Mouse (Mus musculus) kidney, embryonic 15.5 days (tissue): ENCODE data around the gene S100b. TPM values are rescaled to one million over a fixed set of nuclear protein-coding genes. Genes with fewer than 3 reads are reported as not detected.

ENCODE experiments used
- ATAC-seq: fragments of 200-750 bp; cut with Nextera tagmentation; replicated peaks from 2 replicates; pipeline ENCODE4 v1.8.0; 2017; ENCODE audit warnings: moderate TSS enrichment; ENCODE audit not compliant: low FRiP score
- H3K27ac ChIP-seq: fragments of 300-500 bp; sonication (generic); 2 replicates; pipeline ENCODE4 v1.5.1; 2015; ENCODE audit warnings: mild to moderate bottlenecking, inconsistent platforms
- H3K27me3 ChIP-seq: fragments of 300-500 bp; sonication (generic); 2 replicates; pipeline ENCODE4 v1.6.1; 2015; ENCODE audit warnings: inconsistent platforms
- H3K36me3 ChIP-seq: fragments of 300-500 bp; sonication (generic); 2 replicates; pipeline ENCODE4 v1.6.1; 2015; ENCODE audit warnings: inconsistent platforms
- H3K4me1 ChIP-seq: fragments of 300-500 bp; sonication (generic); 2 replicates; pipeline ENCODE4 v1.6.1; 2015; ENCODE audit warnings: inconsistent platforms
- H3K4me2 ChIP-seq: fragments of 300-500 bp; sonication (generic); 2 replicates; pipeline ENCODE4 v1.6.1; 2015; ENCODE audit warnings: moderate library complexity, mild to moderate bottlenecking, inconsistent platforms
- H3K4me3 ChIP-seq: fragments of 300-500 bp; sonication (generic); replicated peaks from 2 replicates; pipeline ENCODE4 v1.5.1; 2015; ENCODE audit warnings: mild to moderate bottlenecking, inconsistent platforms
- H3K9ac ChIP-seq: fragments of 300-500 bp; sonication (generic); 2 replicates; pipeline ENCODE4 v1.6.1; 2015; ENCODE audit warnings: mild to moderate bottlenecking, inconsistent platforms
- H3K9me3 ChIP-seq: fragments of 300-500 bp; sonication (generic); replicated peaks from 2 replicates; pipeline ENCODE4 v1.6.1; 2016; ENCODE audit warnings: inconsistent platforms
- WGBS: fragments of 180-500 bp; shearing (Covaris S2); methylation state at CpG from one replicate; pipeline ENCODE4 v1.1.7; 2015; ENCODE audit warnings: mixed read lengths; 5-methylcytosine and 5-hydroxymethylcytosine counted together
- polyA plus RNA-seq: library from polyadenylated mRNA; unstranded; fragments of >200 nt; fragmentation: Nextera tagmentation; extraction: Ambion mirVana; gene quantifications from 2 replicates; pipeline ENCODE4 v1.2.1, GENCODE M21; 2015

Gene S100b
- polyA plus RNA-seq, result 0.50 and 0.84 TPM in 2 replicates

- Histone ChIP-seq H3K9ac (no peak within 1 kb of the TSS), H3K4me2 (no peak within 1 kb of the TSS), H3K4me1 (no peaks in the 10 kb centered on the region), H3K9me3 (no peaks in the 10 kb centered on the region), H3K27me3 (no peaks in the 10 kb centered on the region), H3K36me3 (no peaks in the 10 kb centered on the region), H3K4me3 (no peak within 1 kb of the TSS), H3K27ac (no peak within 1 kb of the TSS)
- ATAC-seq, result no peak
- 53% methylated on average over 4 of the region's 4 CpGs for WGBS
Measured at GRCm38 (mm10) chr10:76253536-76253935, at the start of gene S100b. Gene S100b (plus strand): TSS chr10:76253853.

- Histone ChIP-seq H3K9ac (no peak overlapping the region), H3K4me2 (no peak overlapping the region), H3K27ac (no peak overlapping the region), H3K36me3 (peaks cover 53% of the 10 kb centered on the region), H3K4me1 (0 out of 2 replicates have a peak, but pooled peaks cover 4% of the 10 kb centered on the region), H3K27me3 (no peaks in the 10 kb centered on the region), H3K4me3 (no peak overlapping the region), H3K9me3 (no peaks in the 10 kb centered on the region)
- ATAC-seq, result no peak
- 89% methylated on average over 13 of the region's 13 CpGs for WGBS
Measured at GRCm38 (mm10) chr10:76207262-76207796, 46.3 kb upstream of the S100b start.

- Histone ChIP-seq H3K36me3 (peaks cover 72% of the 10 kb centered on the region), H3K9me3 (peaks cover 1% of the 10 kb centered on the region; the same call in 1 of the 2 replicates), H3K27me3 (no peaks in the 10 kb centered on the region), H3K27ac (no peak overlapping the region), H3K4me2 (no peak overlapping the region), H3K4me1 (no peaks in the 10 kb centered on the region), H3K9ac (no peak overlapping the region), H3K4me3 (no peak overlapping the region)
- 92% methylated on average over 8 of the region's 8 CpGs for WGBS
- no peak for ATAC-seq
Measured at GRCm38 (mm10) chr10:76209241-76209640, 44.4 kb upstream of the S100b start.

GRCm38 (mm10) chr10:76210806-76211205, 42.8 kb upstream of the S100b start:
- no peak overlapping the region for H3K9ac ChIP-seq
- no peak overlapping the region for H3K4me3 ChIP-seq
- H3K4me1 ChIP-seq, result no peaks in the 10 kb centered on the region
- H3K27me3 ChIP-seq, result no peaks in the 10 kb centered on the region
- no peak overlapping the region for H3K27ac ChIP-seq
- H3K36me3 ChIP-seq, result peaks cover 88% of the 10 kb centered on the region
- H3K4me2 ChIP-seq, result no peak overlapping the region
- WGBS, result 96% methylated on average over 7 of the region's 7 CpGs
- ATAC-seq, result no peak
- H3K9me3 ChIP-seq, result peaks cover 10% of the 10 kb centered on the region

- peaks cover 93% of the 10 kb centered on the region for H3K36me3 ChIP-seq
- 93% methylated on average over 6 of the region's 6 CpGs for WGBS
- H3K27ac ChIP-seq, result no peak overlapping the region
- no peak for ATAC-seq
- H3K9me3 ChIP-seq, result peaks cover 10% of the 10 kb centered on the region
- H3K9ac ChIP-seq, result no peak overlapping the region
- no peaks in the 10 kb centered on the region for H3K4me1 ChIP-seq
- H3K4me2 ChIP-seq, result no peak overlapping the region
- H3K27me3 ChIP-seq, result no peaks in the 10 kb centered on the region
- H3K4me3 ChIP-seq, result no peak overlapping the region
Measured at GRCm38 (mm10) chr10:76212121-76212520, 41.5 kb upstream of the S100b start.

GRCm38 (mm10) chr10:76214161-76214560, 39.5 kb upstream of the S100b start:
- H3K4me3 ChIP-seq, result no peak overlapping the region
- H3K27me3 ChIP-seq, result no peaks in the 10 kb centered on the region
- no peaks in the 10 kb centered on the region for H3K4me1 ChIP-seq
- peaks cover 10% of the 10 kb centered on the region for H3K9me3 ChIP-seq
- no peak overlapping the region for H3K27ac ChIP-seq
- H3K9ac ChIP-seq, result no peak overlapping the region
- ATAC-seq, result no peak
- WGBS, result 96% methylated on average over 4 of the region's 4 CpGs
- H3K36me3 ChIP-seq, result peaks cover 89% of the 10 kb centered on the region
- no peak overlapping the region for H3K4me2 ChIP-seq

GRCm38 (mm10) chr10:76217056-76217455, 36.6 kb upstream of the S100b start:
- Histone ChIP-seq H3K4me2 (no peak overlapping the region), H3K9ac (no peak overlapping the region), H3K36me3 (peaks cover 91% of the 10 kb centered on the region), H3K4me3 (no peak overlapping the region), H3K27me3 (no peaks in the 10 kb centered on the region), H3K4me1 (no peaks in the 10 kb centered on the region), H3K27ac (no peak overlapping the region), H3K9me3 (peaks cover 10% of the 10 kb centered on the region)
- ATAC-seq, result no peak
- WGBS, result 96% methylated on average over 17 of the region's 17 CpGs

- no peaks in the 10 kb centered on the region for H3K4me1 ChIP-seq
- H3K9me3 ChIP-seq, result peaks cover 10% of the 10 kb centered on the region
- H3K36me3 ChIP-seq, result peaks cover 90% of the 10 kb centered on the region
- no peak overlapping the region for H3K4me3 ChIP-seq
- ATAC-seq, result no peak
- 82% methylated on average over 9 of the region's 9 CpGs for WGBS
- H3K4me2 ChIP-seq, result no peak overlapping the region
- no peak overlapping the region for H3K9ac ChIP-seq
- H3K27me3 ChIP-seq, result no peaks in the 10 kb centered on the region
- no peak overlapping the region for H3K27ac ChIP-seq
Measured at GRCm38 (mm10) chr10:76218240-76218639, 35.4 kb upstream of the S100b start.

GRCm38 (mm10) chr10:76225944-76226343, 27.7 kb upstream of the S100b start:
- no peak for ATAC-seq
- H3K9ac ChIP-seq, result no peak overlapping the region
- H3K36me3 ChIP-seq, result peaks cover 42% of the 10 kb centered on the region
- H3K4me1 ChIP-seq, result no peaks in the 10 kb centered on the region
- H3K4me2 ChIP-seq, result no peak overlapping the region
- H3K4me3 ChIP-seq, result no peak overlapping the region
- H3K9me3 ChIP-seq, result no peaks in the 10 kb centered on the region
- H3K27ac ChIP-seq, result no peak overlapping the region
- 92% methylated on average over 11 of the region's 11 CpGs for WGBS
- H3K27me3 ChIP-seq, result no peaks in the 10 kb centered on the region

GRCm38 (mm10) chr10:76229627-76230026, 24.0 kb upstream of the S100b start:
- Histone ChIP-seq H3K4me2 (no peak overlapping the region), H3K27ac (no peak overlapping the region), H3K9me3 (no peaks in the 10 kb centered on the region), H3K36me3 (peaks cover 10% of the 10 kb centered on the region), H3K4me3 (no peak overlapping the region), H3K4me1 (no peaks in the 10 kb centered on the region), H3K27me3 (no peaks in the 10 kb centered on the region), H3K9ac (no peak overlapping the region)
- WGBS, result 85% methylated on average over 1 of the region's 1 CpGs
- no peak for ATAC-seq

- H3K4me3 ChIP-seq, result peak within 1 kb of the TSS; percentile 84
- H3K36me3 ChIP-seq, result peaks cover 12% of the 10 kb centered on the region; the same call in 1 of the 2 replicates
- under 1% methylated on average over 47 of the region's 47 CpGs for WGBS
- H3K9ac ChIP-seq, result peak within 1 kb of the TSS; percentile 56
- H3K4me2 ChIP-seq, result peak within 1 kb of the TSS; percentile 88
- peak; percentile 98 for ATAC-seq
- peak within 1 kb of the TSS; percentile 97 for H3K27ac ChIP-seq
- H3K4me1 ChIP-seq, result peaks cover 12% of the 10 kb centered on the region
- H3K27me3 ChIP-seq, result no peaks in the 10 kb centered on the region
- no peaks in the 10 kb centered on the region for H3K9me3 ChIP-seq
Measured at GRCm38 (mm10) chr10:76237341-76238225, 16.1 kb upstream of the S100b start, which contains the start of gene Prmt2. Gene Prmt2 (minus strand): TSS chr10:76237865.

- WGBS, result 70% methylated on average over 4 of the region's 4 CpGs
- ATAC-seq, result no peak
- H3K4me3 ChIP-seq, result no peak overlapping the region
Measured at GRCm38 (mm10) chr10:76239401-76239800, 14.3 kb upstream of the S100b start.

More at GRCm38 (mm10) chr10:76239401-76239800, 14.3 kb upstream of the S100b start:
- H3K4me1 ChIP-seq, result peaks cover 12% of the 10 kb centered on the region
- no peaks in the 10 kb centered on the region for H3K27me3 ChIP-seq
- H3K9ac ChIP-seq, result no peak overlapping the region
- no peaks in the 10 kb centered on the region for H3K9me3 ChIP-seq
- H3K27ac ChIP-seq, result no peak overlapping the region
- no peak overlapping the region for H3K4me2 ChIP-seq
- H3K36me3 ChIP-seq, result 0 out of 2 replicates have a peak, but pooled peaks cover 12% of the 10 kb centered on the region
